Mouse (Mus musculus) embryonic fibroblast, embryonic 13.5 days (primary cell): ENCODE measurements around the gene Mrps34. TPM values are rescaled to one million over a fixed set of nuclear protein-coding genes. Genes with fewer than 3 reads are reported as not detected.
"Not testable (repeated sequence)": the region's sequence is repeated elsewhere in the genome, so short reads cannot be mapped to it uniquely, and the experiment has no call there.

Experiments
- H3K27ac ChIP-seq: 2 replicates; pipeline ENCODE4 v1.5.1; 2012; ENCODE audit warnings: low read length, control low read depth, inconsistent platforms; ENCODE audit not compliant: insufficient read depth
- H3K4me1 ChIP-seq: 2 replicates; pipeline ENCODE4 v1.6.1; 2011; ENCODE audit warnings: low read length; ENCODE audit not compliant: control insufficient read depth, insufficient read depth
- H3K4me3 ChIP-seq: 2 replicates; pipeline ENCODE4 v1.5.1; 2011; ENCODE audit warnings: mild to moderate bottlenecking, control low read depth, low read length; ENCODE audit not compliant: insufficient read depth
- CTCF ChIP-seq: IDR thresholded peaks from 2 replicates; pipeline ENCODE4 v1.5.1; 2011; ENCODE audit warnings: mild to moderate bottlenecking, control low read depth, low read length, moderate library complexity, borderline replicate concordance; ENCODE audit not compliant: insufficient read depth
- POLR2A ChIP-seq: IDR thresholded peaks from 2 replicates; pipeline ENCODE4 v1.6.1; 2011; ENCODE audit warnings: low read depth, mild to moderate bottlenecking, control low read depth, low read length, moderate library complexity
- polyA plus RNA-seq: library from polyadenylated mRNA; stranded (reverse); fragments of >200 nt; gene quantifications from 2 replicates; pipeline ENCODE4 v1.2.4, GENCODE M21; 2011; ENCODE audit warnings: low read depth; ENCODE audit not compliant: missing spikeins, insufficient read length

Mrps34 gene
- polyA plus RNA-seq, 1 experiment: 25.5 TPM

GRCm38 (mm10) chr17:24929506-24929905, 34.6 kb downstream of the Mrps34 start:
- TF ChIP-seq POLR2A: no peak
- no peak for TF ChIP-seq CTCF
- no peak overlapping the region for H3K4me3 ChIP-seq
- peak overlapping the region; percentile 58; the same call in 1 of the 2 replicates for H3K27ac ChIP-seq
- peaks cover 10% of the 10 kb centered on the region for H3K4me1 ChIP-seq

GRCm38 (mm10) chr17:24932431-24932830, 37.5 kb downstream of the Mrps34 start:
- no peak overlapping the region for H3K4me3 ChIP-seq
- H3K27ac ChIP-seq: no peak overlapping the region
- H3K4me1 ChIP-seq: peaks cover 11% of the 10 kb centered on the region
- TF ChIP-seq POLR2A (no peak), CTCF (no peak)

GRCm38 (mm10) chr17:24933163-24933562, 38.2 kb downstream of the Mrps34 start:
- Histone ChIP-seq H3K4me3 (no peak overlapping the region), H3K27ac (no peak overlapping the region), H3K4me1 (peaks cover 11% of the 10 kb centered on the region)
- TF ChIP-seq POLR2A (no peak), CTCF (no peak)

GRCm38 (mm10) chr17:24934926-24935325, 40.0 kb downstream of the Mrps34 start:
- H3K27ac ChIP-seq: no peak overlapping the region; the same call in 1 of the 2 replicates
- no peak for TF ChIP-seq POLR2A
- TF ChIP-seq CTCF: no peak
- peaks cover 4% of the 10 kb centered on the region; the same call in 1 of the 2 replicates for H3K4me1 ChIP-seq
- H3K4me3 ChIP-seq: peak overlapping the region; percentile 90

- no peak for TF ChIP-seq CTCF
- no peak for TF ChIP-seq POLR2A
- peaks cover 4% of the 10 kb centered on the region; the same call in 1 of the 2 replicates for H3K4me1 ChIP-seq
- no peak overlapping the region for H3K27ac ChIP-seq
Measured at GRCm38 (mm10) chr17:24935666-24936065, 40.8 kb downstream of the Mrps34 start.

GRCm38 (mm10) chr17:24936259-24937237, 41.6 kb downstream of the Mrps34 start, which contains the start of gene Mapk8ip3:
Gene Mapk8ip3, minus strand, starts transcription at chr17:24936977.
- H3K27ac ChIP-seq: peak within 1 kb of the TSS; percentile 43
- peak within 1 kb of the TSS; percentile 90 for H3K4me3 ChIP-seq

More at GRCm38 (mm10) chr17:24935666-24936065, 40.8 kb downstream of the Mrps34 start:
- H3K4me3 ChIP-seq: peak overlapping the region; percentile 90

GRCm38 (mm10) chr17:24937266-24937665, 42.4 kb downstream of the Mrps34 start:
- no peak for TF ChIP-seq POLR2A
- TF ChIP-seq CTCF: no peak
- Histone ChIP-seq H3K4me3 (peak overlapping the region; percentile 28), H3K27ac (peak overlapping the region; percentile 38; the same call in 1 of the 2 replicates), H3K4me1 (peaks cover 4% of the 10 kb centered on the region; the same call in 1 of the 2 replicates)

More at GRCm38 (mm10) chr17:24936259-24937237, 41.6 kb downstream of the Mrps34 start, which contains the start of gene Mapk8ip3:
- TF ChIP-seq CTCF (no peak), POLR2A (peak; percentile 96)
- peaks cover 4% of the 10 kb centered on the region; the same call in 1 of the 2 replicates for H3K4me1 ChIP-seq

- not testable (repeated sequence) for H3K4me1 ChIP-seq, H3K4me3 ChIP-seq, H3K27ac ChIP-seq
- 0 out of 2 replicates have a peak, but pooled peaks have one; percentile 4 for TF ChIP-seq CTCF
Measured at GRCm38 (mm10) chr17:24942453-24942852, 47.5 kb downstream of the Mrps34 start.

GRCm38 (mm10) chr17:24943036-24943435, 48.1 kb downstream of the Mrps34 start:
- TF ChIP-seq POLR2A (no peak), CTCF (no peak)
- H3K4me1 ChIP-seq: no peaks in the 10 kb centered on the region
- H3K4me3 ChIP-seq: no peak overlapping the region
- no peak overlapping the region for H3K27ac ChIP-seq

GRCm38 (mm10) chr17:24943589-24943988, 48.7 kb downstream of the Mrps34 start:
- not testable (repeated sequence) for H3K4me3 ChIP-seq, H3K27ac ChIP-seq, H3K4me1 ChIP-seq

Other genes with a start within 250 kb of the Mrps34 start
- gene Slc9a3r2, start 244.8 kb upstream of the Mrps34 start, polyA plus RNA-seq: 24.2 and 25.9 TPM in 2 replicates
- not detected in 2 replicates for gene Npw, start 236.7 kb upstream of the Mrps34 start, polyA plus RNA-seq
- 21.6 and 22.2 TPM in 2 replicates for gene Zfp598, start 225.4 kb upstream of the Mrps34 start, polyA plus RNA-seq
- gene Syngr3, start 205.2 kb upstream of the Mrps34 start, polyA plus RNA-seq: 0.99 and 1.1 TPM in 2 replicates
- gene Gfer, start 199.0 kb upstream of the Mrps34 start, polyA plus RNA-seq: 26.8 and 34.7 TPM in 2 replicates
- 1.2 and 2.4 TPM in 2 replicates for gene Noxo1, start 198.9 kb upstream of the Mrps34 start, polyA plus RNA-seq
- gene Tbl3, start 187.5 kb upstream of the Mrps34 start, polyA plus RNA-seq: 24.8 and 27.5 TPM in 2 replicates
- gene Rnf151, start 177.1 kb upstream of the Mrps34 start, polyA plus RNA-seq: 0.58 TPM in 1 of 2 replicates, not detected in the other
- 1,298 and 1,393 TPM in 2 replicates for gene Rps2, start 177.0 kb upstream of the Mrps34 start, polyA plus RNA-seq
- gene Ndufb10, start 170.6 kb upstream of the Mrps34 start, polyA plus RNA-seq: 96.8 and 100 TPM in 2 replicates
- not detected in 2 replicates for gene Rpl3l, start 167.3 kb upstream of the Mrps34 start, polyA plus RNA-seq
- gene Msrb1, start 158.5 kb upstream of the Mrps34 start, polyA plus RNA-seq: 80.8 and 110 TPM in 2 replicates
- not detected in 2 replicates for gene Hs3st6, start 142.1 kb upstream of the Mrps34 start, polyA plus RNA-seq
- gene Meiob, start 90.8 kb upstream of the Mrps34 start, polyA plus RNA-seq: not detected in 2 replicates
- 14.3 and 18.9 TPM in 2 replicates for gene Hagh, start 55.0 kb upstream of the Mrps34 start, polyA plus RNA-seq
- 9.3 and 11.5 TPM in 2 replicates for gene Fahd1, start 44.8 kb upstream of the Mrps34 start, polyA plus RNA-seq
- gene Igfals, start 29.1 kb upstream of the Mrps34 start, polyA plus RNA-seq: not detected in 2 replicates
- 22.2 and 25.6 TPM in 2 replicates for gene Nubp2, start 8.8 kb upstream of the Mrps34 start, polyA plus RNA-seq
- 15.5 and 17.4 TPM in 2 replicates for gene Spsb3, start 8.5 kb upstream of the Mrps34 start, polyA plus RNA-seq
- gene Eme2, start within 50 bp of the Mrps34 start, polyA plus RNA-seq: 12.4 and 14.7 TPM in 2 replicates
- 2.7 and 4.7 TPM in 2 replicates for gene Nme3, start 1.4 kb downstream of the Mrps34 start, polyA plus RNA-seq
- 61.9 and 72.0 TPM in 2 replicates for gene Mapk8ip3, start 41.9 kb downstream of the Mrps34 start, polyA plus RNA-seq
- 90.5 and 109 TPM in 2 replicates for gene Jpt2, start 65.6 kb downstream of the Mrps34 start, polyA plus RNA-seq
- gene Cramp1l, start 120.7 kb downstream of the Mrps34 start, polyA plus RNA-seq: 14.3 and 14.5 TPM in 2 replicates
- gene Ift140, start 121.0 kb downstream of the Mrps34 start, polyA plus RNA-seq: 13.1 and 17.8 TPM in 2 replicates
- gene Tmem204, start 188.5 kb downstream of the Mrps34 start, polyA plus RNA-seq: 0.63 and 1.0 TPM in 2 replicates
- gene Telo2, start 220.9 kb downstream of the Mrps34 start, polyA plus RNA-seq: 9.5 and 18.7 TPM in 2 replicates
- gene Ptx4, start 225.6 kb downstream of the Mrps34 start, polyA plus RNA-seq: not detected in 2 replicates
- gene Clcn7, start 238.3 kb downstream of the Mrps34 start, polyA plus RNA-seq: 35.8 and 36.2 TPM in 2 replicates